Mouse (Mus musculus) liver, embryonic 14.5 days (tissue): ENCODE results near the gene Traf2. TPM values are rescaled to one million over a fixed set of nuclear protein-coding genes. Genes with fewer than 3 reads are reported as not detected.

Source experiments
- ATAC-seq: fragments of 200-750 bp; cut with Nextera tagmentation; 2 replicates; pipeline ENCODE4 v1.8.0; 2017; ENCODE audit warnings: moderate number of reproducible peaks, mild to moderate bottlenecking, moderate library complexity; ENCODE audit not compliant: insufficient read depth
- DNase-seq, 3 experiments: peaks; one replicate each; pipeline ENCODE4 v3.0.0-alpha.2; 2012 to 2013; ENCODE audit warnings: low read depth in 3 of 3, low spot score in 3 of 3
- H3K27ac ChIP-seq: fragments of 300-500 bp; sonication (generic); 2 replicates; pipeline ENCODE4 v1.5.1; 2014; ENCODE audit warnings: moderate library complexity, mild to moderate bottlenecking, control low read depth, inconsistent platforms
- H3K27me3 ChIP-seq: fragments of 300-500 bp; sonication (generic); 2 replicates; pipeline ENCODE4 v1.6.1; 2014; ENCODE audit warnings: mild to moderate bottlenecking, low read length, moderate library complexity; ENCODE audit not compliant: control insufficient read depth, insufficient read depth
- H3K36me3 ChIP-seq: fragments of 300-500 bp; sonication (generic); replicated peaks from 2 replicates; pipeline ENCODE4 v1.6.1; 2014; ENCODE audit warnings: low read depth; ENCODE audit not compliant: control insufficient read depth, insufficient read depth
- H3K4me1 ChIP-seq, 2 experiments: fragments of 200-500 bp in 1 of 2; fragments of 300-500 bp in 1 of 2; sonication (generic) in 1 of 2; replicated peaks; 2 replicates each; pipeline ENCODE4 v1.6.1; 2012 to 2014; ENCODE audit warnings: antibody characterized with exemption in 1 of 2, inconsistent platforms in 1 of 2, low read length in 1 of 2; ENCODE audit not compliant: control insufficient read depth in 2 of 2, insufficient read depth in 2 of 2
- H3K4me2 ChIP-seq: fragments of 300-500 bp; sonication (generic); 2 replicates; pipeline ENCODE4 v1.6.1; 2014; ENCODE audit warnings: low read depth, mild to moderate bottlenecking, control low read depth, moderate library complexity
- H3K4me3 ChIP-seq, 2 experiments: fragments of 200-500 bp in 1 of 2; fragments of 300-500 bp in 1 of 2; sonication (generic) in 1 of 2; 2 replicates each; pipeline ENCODE4 v1.5.1; 2012 to 2014; ENCODE audit warnings: low read depth in 2 of 2, low read length in 2 of 2, mild to moderate bottlenecking in 2 of 2, control low read depth in 1 of 2, inconsistent platforms in 1 of 2, moderate library complexity in 1 of 2; ENCODE audit not compliant: insufficient read depth in 1 of 2
- H3K9ac ChIP-seq: fragments of 300-500 bp; sonication (generic); replicated peaks from 2 replicates; pipeline ENCODE4 v1.6.1; 2014; ENCODE audit warnings: mild to moderate bottlenecking, control low read depth, moderate library complexity
- H3K9me3 ChIP-seq: fragments of 300-500 bp; sonication (generic); 2 replicates; pipeline ENCODE4 v1.6.1; 2016; ENCODE audit warnings: low read length, mixed read lengths; ENCODE audit not compliant: control insufficient read depth
- CTCF ChIP-seq: IDR thresholded peaks from 2 replicates; pipeline ENCODE4 v1.5.1; 2016; ENCODE audit warnings: antibody characterized with exemption, low read depth, control low read depth
- EP300 ChIP-seq: IDR thresholded peaks from 2 replicates; pipeline ENCODE4 v1.6.1; 2016; ENCODE audit warnings: antibody characterized with exemption, low read depth
- WGBS: fragments of 180-500 bp; shearing (Covaris S2); extraction: QIAGEN DNeasy Blood & Tissue Kit; methylation state at CpG from one replicate; pipeline ENCODE4 v1.1.7; 2014; ENCODE audit not compliant: insufficient replicate concordance; 5-methylcytosine and 5-hydroxymethylcytosine counted together
- polyA plus RNA-seq, 2 experiments: library from polyadenylated mRNA; depleted of rRNA in 1 of 2; stranded (reverse) in 1 of 2; unstranded in 1 of 2; fragments of >200 nt; fragmentation: Nextera tagmentation in 1 of 2; extraction: Ambion mirVana in 1 of 2; gene quantifications; 2 replicates each; pipeline versions ENCODE4 v1.2.1 to v1.2.3; 2012 to 2014

Gene Traf2
- polyA plus RNA-seq, 2 experiments = 5.9 to 12.3 TPM

- no peaks in the 10 kb centered on the region for H3K36me3 ChIP-seq
Measured at GRCm38 (mm10) chr2:25496462-25496861, 50.3 kb downstream of the Traf2 start.

GRCm38 (mm10) chr2:25493476-25493961, 53.2 kb downstream of the Traf2 start, which contains the start of gene Lcn12:
Gene Lcn12 (minus strand): TSS chr2:25493911.
- Histone ChIP-seq H3K27ac (no peak within 1 kb of the TSS), H3K9me3 (no peaks in the 10 kb centered on the region), H3K36me3 (no peaks in the 10 kb centered on the region), H3K4me3 (no peak within 1 kb of the TSS), H3K9ac (no peak within 1 kb of the TSS), H3K4me1 (peaks cover 0 to 2% of the 10 kb centered on the region in 2 experiments; a peak in 1 of 4 replicates), H3K27me3 (no peaks in the 10 kb centered on the region), H3K4me2 (no peak within 1 kb of the TSS)
- DNase-seq (no peak), ATAC-seq (no peak)
- WGBS = 76% methylated on average over 5 of the region's 5 CpGs
- TF ChIP-seq EP300 (no peak), CTCF (no peak)

More at GRCm38 (mm10) chr2:25496462-25496861, 50.3 kb downstream of the Traf2 start:
- Histone ChIP-seq H3K9ac (no peak overlapping the region), H3K4me3 (no peak overlapping the region), H3K4me2 (no peak overlapping the region), H3K9me3 (no peaks in the 10 kb centered on the region), H3K27ac (no peak overlapping the region), H3K4me1 (peaks cover 6 to 14% of the 10 kb centered on the region in 2 experiments), H3K27me3 (no peaks in the 10 kb centered on the region)
- ATAC-seq = no peak
- WGBS = 36% methylated on average over 4 of the region's 4 CpGs
- TF ChIP-seq CTCF (peak; percentile 61), EP300 (no peak)
- DNase-seq = no peak

GRCm38 (mm10) chr2:25492988-25493387, 53.8 kb downstream of the Traf2 start:
- Histone ChIP-seq H3K27me3 (no peaks in the 10 kb centered on the region), H3K4me1 (peaks cover 0 to 4% of the 10 kb centered on the region in 2 experiments; a peak in 1 of 4 replicates), H3K27ac (no peak overlapping the region), H3K9me3 (no peaks in the 10 kb centered on the region), H3K36me3 (no peaks in the 10 kb centered on the region), H3K4me2 (no peak overlapping the region), H3K9ac (no peak overlapping the region), H3K4me3 (no peak overlapping the region)
- WGBS = 51% methylated on average over 5 of the region's 5 CpGs
- DNase-seq (no peak), ATAC-seq (no peak)
- TF ChIP-seq EP300 = no peak
- TF ChIP-seq CTCF = no peak

- Histone ChIP-seq H3K4me3 (no peak overlapping the region), H3K36me3 (no peaks in the 10 kb centered on the region), H3K4me1 (peaks cover 0 to 20% of the 10 kb centered on the region in 2 experiments; a peak in 2 of 4 replicates), H3K9me3 (no peaks in the 10 kb centered on the region), H3K27ac (no peak overlapping the region), H3K4me2 (no peak overlapping the region; the same call in 1 of the 2 replicates), H3K9ac (no peak overlapping the region), H3K27me3 (no peaks in the 10 kb centered on the region)
- ATAC-seq (no peak), DNase-seq (no peak)
- TF ChIP-seq EP300 (no peak), CTCF (no peak)
- 64% methylated on average over 7 of the region's 7 CpGs for WGBS
Measured at GRCm38 (mm10) chr2:25488671-25489068, 58.1 kb downstream of the Traf2 start.

GRCm38 (mm10) chr2:25487965-25488670, 58.6 kb downstream of the Traf2 start:
- peak overlapping the region; percentile 2 for H3K4me2 ChIP-seq
- TF ChIP-seq CTCF = no peak
- no peak for TF ChIP-seq EP300
- ATAC-seq (peak; percentile 77), DNase-seq (no peak)
- no peaks in the 10 kb centered on the region for H3K27me3 ChIP-seq
- no peak overlapping the region for H3K4me3 ChIP-seq
- WGBS = 56% methylated on average over 6 of the region's 6 CpGs
- H3K27ac ChIP-seq = no peak overlapping the region
- no peaks in the 10 kb centered on the region for H3K36me3 ChIP-seq
- H3K9me3 ChIP-seq = no peaks in the 10 kb centered on the region
- H3K9ac ChIP-seq = no peak overlapping the region
- H3K4me1 ChIP-seq = peaks cover 0 to 20% of the 10 kb centered on the region in 2 experiments; a peak in 2 of 4 replicates
